Mouse (Mus musculus) left cerebral cortex, adult 2 months (tissue): Measurements from ENCODE around the gene Ntrk2. TPM values are rescaled to one million over a fixed set of nuclear protein-coding genes. Genes with fewer than 3 reads are reported as not detected.

Source experiments
- DNase-seq, 2 experiments: peaks; one replicate each; pipeline ENCODE4 v3.0.0; 2021 to 2022; ENCODE audit warnings: low spot score in 2 of 2, mixed read lengths in 1 of 2; ENCODE audit errors: extremely low spot score in 1 of 2
- H3K27ac ChIP-seq: fragments of 200-600 bp; 2 replicates; pipeline ENCODE4 v1.8.1; 2022
- H3K4me3 ChIP-seq: fragments of 200-600 bp; 2 replicates; pipeline ENCODE4 v1.8.1; 2022
- CTCF ChIP-seq: fragments of 200-600 bp; IDR thresholded peaks from 2 replicates; pipeline ENCODE4 v1.8.1; 2022; ENCODE audit warnings: antibody characterized with exemption, mild to moderate bottlenecking, moderate library complexity
- intact Hi-C: fragments of 180-260 bp; cut with DNase I; formaldehyde crosslinking; loops from one replicate; pipeline ENCODE4 v1.15.1; 2025
- total RNA-seq, 2 experiments: library from RNA; stranded (reverse); gene quantifications; 2 replicates each; pipeline ENCODE4 v1.2.3; 2021

Gene Ntrk2
- total RNA-seq, 2 experiments from 2014 or later: 425 to 426 TPM

- DNase-seq: peak; percentile 89 to 90
- intact Hi-C loops: loop anchor here (1.0 to 5.0 kb wide), 12 partner anchors 59 to 680 kb away; no protein-coding TSS in a partner anchor
These were observed 1.4 kb downstream of the Ntrk2 start for GRCm38 (mm10) chr13:58807629-58808363.

GRCm38 (mm10) chr13:58808381-58808821, 2.0 kb downstream of the Ntrk2 start:
- peak overlapping the region; percentile 87 for H3K4me3 ChIP-seq
- H3K27ac ChIP-seq: peak overlapping the region; percentile 100
- intact Hi-C loops: loop anchor here (5.0 kb wide), 6 partner anchors 114 to 679 kb away; no protein-coding TSS in a partner anchor
- DNase-seq: peak; percentile 61 to 74
- peak; percentile 1 for TF ChIP-seq CTCF

More at GRCm38 (mm10) chr13:58807629-58808363, 1.4 kb downstream of the Ntrk2 start:
- peak overlapping the region; percentile 87 for H3K4me3 ChIP-seq
- H3K27ac ChIP-seq: peak overlapping the region; percentile 100
- no peak for TF ChIP-seq CTCF

- peak overlapping the region; percentile 100 for H3K27ac ChIP-seq
- DNase-seq: peak; percentile 67 to 71
- TF ChIP-seq CTCF: no peak
- peak overlapping the region; percentile 87 for H3K4me3 ChIP-seq
- intact Hi-C loops: loop anchor here (5.0 kb wide), 6 partner anchors 112 to 677 kb away; no protein-coding TSS in a partner anchor
These were observed 3.6 kb downstream of the Ntrk2 start for GRCm38 (mm10) chr13:58809930-58810329.

- no peak for DNase-seq
- intact Hi-C loops: no loop called here
- no peak overlapping the region for H3K4me3 ChIP-seq
- H3K27ac ChIP-seq: no peak overlapping the region
- TF ChIP-seq CTCF: no peak
These were observed 18.4 kb downstream of the Ntrk2 start for GRCm38 (mm10) chr13:58824752-58825151.

- intact Hi-C loops: no loop called here
- H3K27ac ChIP-seq: no peak overlapping the region; the same call in 1 of the 2 replicates
These were observed 20.2 kb downstream of the Ntrk2 start for GRCm38 (mm10) chr13:58826356-58827197.

GRCm38 (mm10) chr13:58831999-58832398, 25.6 kb downstream of the Ntrk2 start:
- peak overlapping the region; percentile 59 for H3K27ac ChIP-seq

More at GRCm38 (mm10) chr13:58826356-58827197, 20.2 kb downstream of the Ntrk2 start:
- no peak for TF ChIP-seq CTCF
- no peak for DNase-seq
- H3K4me3 ChIP-seq: no peak overlapping the region

GRCm38 (mm10) chr13:58834726-58835125, 28.4 kb downstream of the Ntrk2 start:
- H3K27ac ChIP-seq: peak overlapping the region; percentile 7; the same call in 1 of the 2 replicates
- intact Hi-C loops: no loop called here
- H3K4me3 ChIP-seq: no peak overlapping the region
- TF ChIP-seq CTCF: no peak; the same call in 1 of the 2 replicates
- DNase-seq: no peak

More at GRCm38 (mm10) chr13:58831999-58832398, 25.6 kb downstream of the Ntrk2 start:
- no peak for TF ChIP-seq CTCF
- intact Hi-C loops: no loop called here
- H3K4me3 ChIP-seq: no peak overlapping the region
- DNase-seq: no peak

GRCm38 (mm10) chr13:58836891-58837290, 30.5 kb downstream of the Ntrk2 start:
- Histone ChIP-seq H3K27ac (no peak overlapping the region), H3K4me3 (no peak overlapping the region)
- intact Hi-C loops: no loop called here
- DNase-seq: no peak
- TF ChIP-seq CTCF: no peak

GRCm38 (mm10) chr13:58838110-58838509, 31.7 kb downstream of the Ntrk2 start:
- TF ChIP-seq CTCF: no peak
- no peak for DNase-seq
- intact Hi-C loops: no loop called here
- H3K27ac ChIP-seq: no peak overlapping the region
- H3K4me3 ChIP-seq: no peak overlapping the region

GRCm38 (mm10) chr13:58840731-58841359, 34.5 kb downstream of the Ntrk2 start:
- Histone ChIP-seq H3K27ac (peak overlapping the region; percentile 26; the same call in 1 of the 2 replicates), H3K4me3 (no peak overlapping the region)
- DNase-seq: no peak
- intact Hi-C loops: no loop called here
- no peak for TF ChIP-seq CTCF

- no peak for TF ChIP-seq CTCF
- H3K4me3 ChIP-seq: no peak overlapping the region
- no peak for DNase-seq
- H3K27ac ChIP-seq: no peak overlapping the region
- intact Hi-C loops: no loop called here
These were observed 37.5 kb downstream of the Ntrk2 start for GRCm38 (mm10) chr13:58843826-58844225.
